Mouse (Mus musculus): ENCODE measurements at regions not wholly inside any gene's neighbourhood (a gene's known extent, or its start where the extent isn't known, plus 50 kb on each side); places are given as distances from the start of the nearest gene placed in this dataset.

GRCm38 (mm10) chr11:8377301-8377700 lies 287.0 kb downstream of the Tns3 start:
- no peak for DNase-seq (ENCODE audit: low spot score)

DNA sequence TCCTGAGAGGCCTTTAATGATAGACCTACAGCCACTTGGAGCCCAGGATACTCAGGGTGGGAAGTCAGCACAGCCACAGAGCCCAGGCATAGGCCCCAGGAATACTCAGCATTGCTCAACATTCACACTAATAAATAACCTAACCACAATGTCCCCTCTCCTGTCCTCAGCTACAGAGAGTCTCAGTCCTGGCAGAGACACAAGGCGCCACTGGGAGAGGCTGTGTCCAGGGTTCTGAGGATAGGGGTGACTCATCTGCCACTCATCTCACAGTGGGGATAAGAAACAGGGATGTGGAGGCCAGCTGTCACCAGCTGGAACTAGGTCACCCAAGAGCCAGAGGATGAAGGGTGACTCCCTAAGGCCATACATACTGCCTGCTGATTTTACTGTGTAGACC lies 298.8 kb downstream of the Tns3 start:
- DNase-seq (ENCODE audit: low spot score), result no peak

DNA sequence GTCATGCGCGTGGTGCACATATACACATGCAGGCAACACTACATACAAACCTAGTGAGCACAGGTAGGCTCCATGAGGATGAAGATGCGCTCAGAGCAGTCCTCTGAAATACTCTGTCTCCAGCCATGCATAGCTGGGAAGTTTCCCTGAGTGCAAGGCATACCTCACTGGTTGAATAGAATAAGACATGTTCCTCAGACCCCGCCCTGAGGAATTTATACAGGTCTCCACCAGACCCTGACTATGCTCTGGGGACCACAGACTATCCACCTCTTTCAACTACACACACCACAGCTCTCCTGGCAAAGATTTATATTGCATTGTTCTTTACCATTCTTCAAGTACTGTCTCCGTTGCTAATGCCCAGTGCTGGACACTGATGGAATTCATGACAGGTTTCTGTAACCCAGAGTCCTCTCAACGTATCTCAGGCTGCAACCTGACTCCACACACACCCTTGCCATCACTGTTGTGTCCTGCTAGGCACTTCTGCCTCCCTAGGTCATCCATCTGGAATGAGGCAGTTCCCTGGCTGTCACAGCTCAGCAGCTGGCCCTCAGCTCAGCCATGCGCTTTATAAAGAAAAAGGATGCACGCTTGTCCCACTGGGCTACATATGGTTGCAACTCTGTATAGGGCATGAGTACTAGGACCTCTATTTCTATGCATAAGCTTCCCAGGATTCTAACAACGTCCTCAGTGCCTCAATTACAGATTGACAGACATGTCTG lies 299.5 kb downstream of the Tns3 start:
- no peak for DNase-seq (ENCODE audit: low spot score)

DNA sequence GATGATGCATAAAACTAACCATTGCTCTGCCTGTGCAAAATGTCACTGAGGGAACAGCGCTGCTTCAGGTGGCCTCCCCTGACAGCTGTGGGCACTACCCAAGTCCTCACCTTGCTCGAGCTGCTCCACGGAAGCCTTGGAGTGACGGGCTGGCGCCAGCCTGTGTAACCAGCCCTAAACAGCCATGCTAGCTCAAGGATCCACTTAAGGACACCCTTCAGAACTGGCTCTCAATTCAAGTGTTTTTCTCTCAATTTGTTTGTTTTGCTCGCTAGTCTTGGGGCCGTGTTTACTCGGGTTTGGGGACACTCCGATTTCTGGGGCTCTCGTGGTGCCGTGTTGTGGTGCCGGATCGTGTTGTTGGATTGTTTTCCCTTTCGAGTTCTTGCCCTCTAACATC lies 319.4 kb downstream of the Tns3 start:
- no peak for DNase-seq (ENCODE audit: low spot score)

DNA sequence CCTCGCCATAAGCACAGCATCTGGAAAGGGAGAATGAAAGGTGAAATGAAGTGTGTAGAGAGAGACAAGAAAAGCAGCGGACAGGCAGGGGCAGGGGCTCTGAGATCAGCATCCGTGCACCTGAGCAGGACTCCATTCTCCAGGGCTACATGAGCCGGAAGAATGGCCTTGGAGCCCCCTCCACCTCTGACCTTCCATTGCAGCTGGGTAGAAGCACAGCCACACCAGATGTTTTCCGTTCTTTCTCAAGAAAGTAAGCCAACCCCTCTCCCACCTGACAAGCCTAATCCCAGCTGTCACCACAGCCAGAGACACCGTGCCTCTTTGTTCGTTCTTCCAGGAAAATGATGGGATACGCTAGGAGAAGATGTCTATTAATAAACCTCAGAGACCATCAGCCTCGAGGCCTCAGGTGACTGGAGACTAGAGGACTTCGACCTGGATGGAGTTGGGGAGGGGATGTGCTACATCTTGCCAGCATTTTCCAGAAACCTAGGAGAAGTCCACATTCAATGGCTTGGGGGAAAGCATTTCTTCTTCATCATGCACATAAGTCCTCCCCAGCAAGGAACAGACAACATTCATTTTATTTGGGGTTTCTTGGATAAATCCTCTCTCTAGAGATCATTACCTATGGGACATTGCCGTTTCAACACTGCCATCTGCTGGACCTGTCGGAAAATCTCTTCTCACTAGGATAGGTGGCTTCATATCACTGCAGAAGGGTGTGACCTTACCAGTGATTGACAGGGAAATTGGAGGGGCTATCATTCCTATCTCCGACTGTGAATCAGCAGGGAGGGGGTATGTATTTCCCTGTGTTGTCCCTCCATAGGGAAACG lies 361.8 kb downstream of the Tns3 start:
- peak; percentile 12 for DNase-seq (ENCODE audit: low spot score)

DNA sequence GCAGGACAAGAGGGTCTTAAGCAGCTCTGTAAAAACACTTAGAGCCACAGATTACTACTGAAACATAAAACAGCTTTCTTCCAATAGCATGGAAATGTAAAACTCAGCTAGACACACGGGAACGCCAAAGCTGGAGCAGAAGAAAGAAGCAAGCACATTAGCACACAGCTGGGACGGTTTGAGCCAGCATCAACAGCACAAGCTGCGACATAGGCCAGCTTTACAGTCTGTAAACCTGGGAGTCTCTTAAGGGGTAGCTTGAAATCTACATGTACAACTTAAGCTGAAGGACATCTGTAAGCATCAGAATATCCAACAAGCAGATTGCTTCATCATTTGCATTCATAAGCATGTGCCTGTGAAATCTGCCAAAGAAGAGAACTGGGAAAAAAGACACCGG lies 366.9 kb downstream of the Tns3 start:
- DNase-seq (ENCODE audit: low spot score), result no peak

DNA sequence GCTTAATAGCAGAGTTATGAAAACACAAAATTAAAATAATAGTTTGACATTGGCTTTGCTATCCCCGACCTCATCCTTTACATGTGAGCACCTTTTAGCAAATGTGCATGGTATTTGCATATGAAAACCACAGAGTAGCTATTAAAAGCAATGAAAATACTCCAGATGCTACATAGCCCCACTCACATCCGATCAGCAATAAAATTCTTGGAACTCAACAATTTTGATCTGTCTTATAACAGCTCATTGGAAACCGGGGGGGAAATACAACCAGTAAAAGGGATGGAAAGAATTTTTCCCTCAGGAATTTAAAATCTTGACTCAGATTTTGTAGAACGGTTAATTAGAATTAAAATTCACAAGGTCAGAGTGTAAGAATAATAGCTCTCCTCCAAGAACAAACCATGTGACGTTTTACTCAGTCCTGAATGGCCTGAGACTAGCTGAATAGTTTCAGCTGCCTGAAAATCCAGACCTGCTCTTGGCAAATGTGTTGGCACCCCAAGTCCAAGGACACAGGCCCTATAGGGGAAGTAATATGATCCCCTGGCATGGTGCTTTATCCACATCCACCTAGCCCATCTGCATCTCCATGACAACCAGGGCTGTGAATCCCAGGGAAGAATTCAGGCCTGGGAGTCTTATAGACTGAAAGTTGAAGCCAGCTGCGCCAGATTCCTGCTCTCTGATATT lies 370.9 kb downstream of the Tns3 start:
- DNase-seq (ENCODE audit: low spot score), result no peak

GRCm38 (mm10) chr11:8285271-8285670 lies 379.1 kb downstream of the Tns3 start:
- DNase-seq (ENCODE audit: low spot score), result no peak

- DNase-seq (ENCODE audit: low spot score), result no peak
Observed at GRCm38 (mm10) chr11:8275203-8275602, 389.1 kb downstream of the Tns3 start.

DNA sequence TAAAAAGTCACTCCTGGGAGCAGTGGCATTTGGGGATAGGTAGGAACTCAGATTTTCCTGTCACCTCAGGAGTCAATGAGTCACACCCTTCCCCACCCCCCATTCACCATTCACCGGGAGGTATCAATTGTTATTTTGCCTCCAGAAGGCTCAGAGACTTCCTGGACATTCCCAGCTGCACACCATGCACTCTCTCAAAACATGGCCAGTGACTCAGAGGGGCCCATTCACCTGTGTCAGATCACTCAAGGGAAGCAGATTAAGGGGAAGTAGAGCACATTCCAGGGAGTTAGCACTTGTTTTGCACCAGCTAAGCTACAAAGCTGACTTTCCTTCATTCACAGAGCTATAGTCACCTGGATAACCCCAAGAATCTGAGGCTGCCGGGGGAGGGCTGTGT lies 395.2 kb downstream of the Tns3 start:
- no peak for DNase-seq (ENCODE audit: low spot score)

- DNase-seq (ENCODE audit: low spot score), result no peak
Observed at GRCm38 (mm10) chr11:8254036-8254435, 410.3 kb downstream of the Tns3 start.

DNA sequence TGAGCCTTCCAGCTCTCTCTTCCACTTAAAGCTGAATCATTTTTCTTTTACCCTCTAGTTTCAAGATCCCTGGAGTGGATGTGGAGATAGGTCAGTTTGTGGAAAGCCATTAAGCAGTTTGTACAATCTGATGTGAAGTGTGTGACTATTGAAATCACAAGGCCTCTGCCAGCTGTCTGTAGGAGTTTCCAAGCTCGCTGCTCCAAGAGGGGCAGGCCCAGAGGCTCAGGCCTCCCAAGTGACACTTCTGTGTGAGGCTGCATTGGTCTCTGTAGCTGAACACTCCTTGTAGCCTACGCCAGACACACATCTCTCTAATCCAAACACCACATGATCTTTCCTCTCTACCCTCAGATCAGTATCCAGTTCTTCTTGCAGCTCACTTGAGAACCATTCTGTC lies 413.0 kb downstream of the Tns3 start:
- no peak for DNase-seq (ENCODE audit: low spot score)

DNA sequence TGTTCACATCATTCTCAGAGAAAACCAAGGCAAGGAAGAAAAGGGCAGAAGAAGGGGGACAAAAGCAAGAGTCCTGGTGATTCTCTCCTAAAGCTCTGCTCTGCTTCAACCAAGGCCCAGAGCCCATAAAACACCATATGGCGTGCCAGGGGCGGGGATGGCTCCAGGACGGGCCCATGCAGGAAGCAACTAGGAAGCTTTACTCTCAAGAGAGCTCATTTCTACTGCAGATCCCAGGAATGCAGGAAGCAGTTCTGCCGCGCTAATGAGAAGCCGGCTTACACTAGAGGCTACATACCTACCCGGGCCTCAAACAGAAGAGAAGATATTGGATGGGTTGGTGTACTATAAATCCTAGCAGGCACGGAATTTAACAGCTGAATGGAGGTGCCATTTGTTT lies 414.9 kb downstream of the Tns3 start:
- DNase-seq (ENCODE audit: low spot score), result no peak

- DNase-seq (ENCODE audit: low spot score), result no peak
Observed at GRCm38 (mm10) chr11:8247535-8247934, 416.8 kb downstream of the Tns3 start.

DNA sequence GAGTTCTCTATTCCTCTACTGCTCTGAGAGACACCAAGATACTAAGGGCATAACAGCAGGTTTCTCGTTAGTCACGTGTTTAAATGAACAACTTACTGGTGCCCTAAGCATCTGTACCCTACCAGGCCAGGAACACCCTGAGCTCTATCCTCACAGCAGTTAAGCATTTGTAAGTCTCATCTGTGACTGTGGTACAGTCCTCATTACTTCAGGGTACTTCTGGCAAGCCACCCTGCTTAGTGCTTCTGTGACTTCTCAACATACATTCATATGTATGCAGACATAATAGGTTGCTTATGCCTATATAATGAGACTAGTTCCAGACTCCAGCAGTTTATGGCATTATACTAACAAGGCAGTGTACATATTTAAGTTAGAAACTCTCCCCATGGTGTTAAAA lies 417.3 kb downstream of the Tns3 start:
- DNase-seq (ENCODE audit: low spot score), result no peak

DNA sequence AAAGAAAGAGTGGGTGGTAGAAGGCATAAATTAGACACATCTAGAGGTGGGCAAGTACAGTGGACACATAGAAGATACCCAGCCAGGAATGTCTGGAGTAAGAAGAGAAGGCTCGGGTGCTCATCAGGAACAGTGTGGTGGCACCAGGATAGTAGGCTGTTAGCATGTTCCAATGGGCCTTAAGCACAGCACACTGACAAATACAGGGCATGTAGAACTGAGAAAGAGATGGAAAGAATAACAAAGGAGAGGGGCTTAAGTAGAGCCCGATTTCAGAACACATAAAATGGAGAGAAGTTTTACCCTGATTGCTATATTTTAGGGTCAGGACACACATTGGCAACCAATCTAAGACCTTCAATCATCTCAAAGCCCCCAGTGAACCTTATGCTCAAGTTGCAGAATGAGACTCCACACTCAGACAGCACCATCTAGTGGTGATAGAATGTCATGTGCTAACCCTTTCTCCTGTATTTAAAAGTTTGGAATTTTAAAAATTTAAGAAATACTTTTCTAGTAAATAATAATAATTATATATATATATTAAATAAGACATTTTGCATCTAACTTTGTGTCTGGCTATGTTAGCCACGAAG lies 418.8 kb downstream of the Tns3 start:
- DNase-seq (ENCODE audit: low spot score), result no peak

DNA sequence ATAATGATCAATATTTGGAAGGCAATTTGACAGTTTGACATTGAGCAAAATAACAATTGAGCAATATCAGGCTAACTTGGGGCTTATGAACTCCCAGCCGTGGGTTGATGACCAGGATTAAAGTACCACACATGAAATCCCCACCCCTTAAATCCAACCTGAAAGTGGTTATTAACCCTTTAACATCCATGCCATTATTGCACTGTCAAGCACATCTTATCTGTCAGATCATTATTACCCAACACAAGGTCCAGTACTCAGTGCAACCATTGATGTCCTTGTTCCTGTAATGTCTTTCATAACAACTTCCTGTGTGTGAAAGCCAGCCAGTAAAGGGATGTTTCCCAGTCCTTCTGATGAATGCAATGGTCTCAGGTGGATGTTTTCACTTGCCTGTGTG lies 425.8 kb downstream of the Tns3 start:
- DNase-seq (ENCODE audit: low spot score), result no peak

GRCm38 (mm10) chr11:8237556-8237955 lies 426.8 kb downstream of the Tns3 start:
- no peak for DNase-seq (ENCODE audit: low spot score)

DNA sequence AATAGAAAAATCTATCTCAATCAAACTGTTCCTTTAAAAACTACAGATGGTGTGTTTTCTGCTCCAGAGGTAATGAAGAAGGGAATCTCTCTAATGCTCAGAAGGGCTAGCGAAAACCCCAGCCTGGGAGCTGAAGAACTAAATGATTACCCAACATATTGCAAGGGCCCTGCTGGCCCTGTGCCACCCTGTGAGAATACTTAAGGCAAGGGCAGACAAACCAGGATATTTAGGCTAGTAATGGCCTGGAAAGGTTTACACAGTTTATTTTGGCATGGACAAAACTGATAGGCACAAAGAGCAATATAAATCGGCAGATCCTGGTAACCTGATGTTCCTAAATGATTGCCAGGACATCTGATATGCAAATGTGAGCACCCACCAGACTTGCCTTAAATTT lies 428.3 kb downstream of the Tns3 start:
- DNase-seq (ENCODE audit: low spot score), result no peak

DNA sequence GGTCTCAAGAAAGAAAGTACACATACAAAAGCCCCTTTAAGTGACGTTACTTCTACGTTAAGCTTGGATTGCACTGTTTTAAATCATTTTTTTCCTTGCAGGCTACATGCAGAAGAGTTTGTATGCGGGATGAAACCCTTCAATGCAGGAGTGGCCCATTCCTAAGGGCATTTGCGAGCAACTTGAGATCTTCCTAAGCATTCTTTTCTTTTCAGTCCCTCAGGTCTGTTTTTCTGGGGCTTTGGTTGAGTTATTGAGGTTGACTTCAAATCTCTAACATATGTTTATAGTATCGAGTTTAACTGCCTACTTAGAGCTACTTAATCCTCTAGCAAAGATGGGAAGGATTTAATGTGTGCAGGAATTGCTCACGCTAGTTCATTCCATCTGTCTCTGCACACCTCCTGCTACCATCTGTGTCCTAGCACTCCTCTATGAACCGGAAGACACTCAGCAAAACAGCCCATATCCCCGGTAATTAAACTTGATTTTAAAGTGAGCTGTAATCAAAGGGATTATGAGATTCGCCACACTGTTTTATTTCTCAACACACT lies 431.6 kb downstream of the Tns3 start:
- DNase-seq (ENCODE audit: low spot score), result no peak

- DNase-seq (ENCODE audit: low spot score), result no peak
Observed at GRCm38 (mm10) chr11:8229787-8230186, 434.5 kb downstream of the Tns3 start.

DNA sequence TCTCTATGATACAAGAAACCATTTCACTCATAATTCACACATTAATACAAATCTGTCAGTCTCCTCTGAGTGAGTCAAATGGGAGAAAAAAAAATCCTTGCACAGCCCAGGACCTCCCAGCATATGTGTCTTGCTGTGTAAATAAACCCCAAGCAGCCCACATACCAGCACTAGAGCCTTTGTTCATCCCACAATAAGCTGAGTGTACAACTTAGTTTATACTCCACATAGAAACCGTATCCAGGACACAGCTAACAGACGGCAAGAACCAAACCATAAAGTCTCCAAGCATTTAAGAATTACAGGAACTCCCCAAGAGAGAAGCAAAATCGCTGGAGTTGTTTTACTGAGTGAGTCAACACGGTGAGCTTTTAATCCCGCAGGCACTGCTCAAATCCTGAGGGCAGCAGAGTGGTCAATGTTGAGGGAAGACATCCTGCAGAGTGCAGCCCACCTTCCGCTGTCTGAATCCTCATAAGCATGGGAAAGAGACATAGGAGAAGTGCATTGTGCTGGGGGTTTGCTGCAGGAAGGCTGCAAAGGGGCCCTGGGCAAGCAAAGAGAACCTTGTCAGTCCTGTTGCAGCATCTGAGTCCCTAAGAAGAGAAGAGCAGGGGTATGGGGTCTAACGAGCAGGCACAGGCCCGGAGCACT lies 436.4 kb downstream of the Tns3 start:
- DNase-seq (ENCODE audit: low spot score), result no peak

All from layer of hippocampus, adult 9-10 months (tissue).